Mouse (Mus musculus) bone marrow macrophage, adult 2 months (primary cell): ENCODE results near the gene Gpr143. TPM values are rescaled to one million over a fixed set of nuclear protein-coding genes. Genes with fewer than 3 reads are reported as not detected.

ENCODE experiments used
- H3K27ac ChIP-seq: 2 replicates; pipeline ENCODE4 v1.5.1; 2012; ENCODE audit warnings: low read depth, low read length; ENCODE audit not compliant: insufficient read depth
- H3K4me1 ChIP-seq: 2 replicates; pipeline ENCODE4 v1.6.1; 2012; ENCODE audit warnings: low read length; ENCODE audit not compliant: control insufficient read depth, insufficient read depth
- H3K4me3 ChIP-seq: 2 replicates; pipeline ENCODE4 v1.5.1; 2012; ENCODE audit warnings: mild to moderate bottlenecking, low read length, moderate library complexity; ENCODE audit not compliant: insufficient read depth
- CTCF ChIP-seq: IDR thresholded peaks from 2 replicates; pipeline ENCODE4 v1.5.1; 2012; ENCODE audit warnings: low read depth, mild to moderate bottlenecking, low read length, moderate library complexity
- POLR2A ChIP-seq: IDR thresholded peaks from 2 replicates; pipeline ENCODE4 v1.6.1; 2012; ENCODE audit warnings: mild to moderate bottlenecking, low read depth, low read length, borderline replicate concordance
- polyA plus RNA-seq: library from polyadenylated mRNA; stranded (reverse); fragments of >200 nt; gene quantifications from 2 replicates; pipeline ENCODE4 v1.2.4, GENCODE M21; 2012; ENCODE audit not compliant: missing spikeins, insufficient read depth, insufficient read length

Gpr143 gene
- not detected in 2 replicates for polyA plus RNA-seq

GRCm38 (mm10) chrX:152781720-152782403 is at the start of gene Gpr143:
Gene Gpr143, plus strand, starts transcription at chrX:152781921.
- no peak within 1 kb of the TSS for H3K27ac ChIP-seq
- H3K4me1 ChIP-seq, result no peaks in the 10 kb centered on the region
- no peak within 1 kb of the TSS for H3K4me3 ChIP-seq
- TF ChIP-seq POLR2A, result no peak
- no peak for TF ChIP-seq CTCF

GRCm38 (mm10) chrX:152735283-152735682 is 46.4 kb upstream of the Gpr143 start:
- Histone ChIP-seq H3K27ac (no peak overlapping the region), H3K4me1 (no peaks in the 10 kb centered on the region), H3K4me3 (no peak overlapping the region)
- TF ChIP-seq POLR2A, result no peak
- no peak for TF ChIP-seq CTCF

GRCm38 (mm10) chrX:152738191-152738590 is 43.5 kb upstream of the Gpr143 start:
- Histone ChIP-seq H3K4me3 (no peak overlapping the region), H3K4me1 (no peaks in the 10 kb centered on the region), H3K27ac (no peak overlapping the region)
- TF ChIP-seq POLR2A, result no peak
- TF ChIP-seq CTCF, result no peak

- H3K4me3 ChIP-seq, result no peak overlapping the region
- H3K27ac ChIP-seq, result no peak overlapping the region
- TF ChIP-seq POLR2A (no peak), CTCF (no peak)
- H3K4me1 ChIP-seq, result no peaks in the 10 kb centered on the region
Measured at GRCm38 (mm10) chrX:152738759-152739368, 42.9 kb upstream of the Gpr143 start.

GRCm38 (mm10) chrX:152743642-152744041 is 38.1 kb upstream of the Gpr143 start:
- Histone ChIP-seq H3K4me3 (no peak overlapping the region), H3K4me1 (no peaks in the 10 kb centered on the region), H3K27ac (no peak overlapping the region)
- TF ChIP-seq POLR2A (no peak), CTCF (no peak)

- no peaks in the 10 kb centered on the region for H3K4me1 ChIP-seq
- H3K27ac ChIP-seq, result no peak overlapping the region
- H3K4me3 ChIP-seq, result no peak overlapping the region
- TF ChIP-seq POLR2A, result no peak
- no peak for TF ChIP-seq CTCF
Measured at GRCm38 (mm10) chrX:152745925-152746324, 35.8 kb upstream of the Gpr143 start.

- TF ChIP-seq POLR2A, result no peak
- TF ChIP-seq CTCF, result no peak
- Histone ChIP-seq H3K4me3 (no peak overlapping the region), H3K4me1 (no peaks in the 10 kb centered on the region), H3K27ac (no peak overlapping the region)
Measured at GRCm38 (mm10) chrX:152755819-152756218, 25.9 kb upstream of the Gpr143 start.

GRCm38 (mm10) chrX:152756293-152756692 is 25.4 kb upstream of the Gpr143 start:
- no peak overlapping the region for H3K27ac ChIP-seq
- no peak for TF ChIP-seq POLR2A
- TF ChIP-seq CTCF, result no peak
- no peak overlapping the region for H3K4me3 ChIP-seq
- no peaks in the 10 kb centered on the region for H3K4me1 ChIP-seq

- no peak for TF ChIP-seq CTCF
- TF ChIP-seq POLR2A, result no peak
- no peak overlapping the region for H3K27ac ChIP-seq
- H3K4me1 ChIP-seq, result no peaks in the 10 kb centered on the region
- no peak overlapping the region for H3K4me3 ChIP-seq
Measured at GRCm38 (mm10) chrX:152762437-152762836, 19.3 kb upstream of the Gpr143 start.

GRCm38 (mm10) chrX:152762855-152763254 is 18.9 kb upstream of the Gpr143 start:
- Histone ChIP-seq H3K4me1 (no peaks in the 10 kb centered on the region), H3K27ac (no peak overlapping the region), H3K4me3 (no peak overlapping the region)
- TF ChIP-seq POLR2A, result no peak
- no peak for TF ChIP-seq CTCF
